Mouse (Mus musculus): ENCODE measurements around the gene Pde7b.

The Pde7b gene

DNA sequence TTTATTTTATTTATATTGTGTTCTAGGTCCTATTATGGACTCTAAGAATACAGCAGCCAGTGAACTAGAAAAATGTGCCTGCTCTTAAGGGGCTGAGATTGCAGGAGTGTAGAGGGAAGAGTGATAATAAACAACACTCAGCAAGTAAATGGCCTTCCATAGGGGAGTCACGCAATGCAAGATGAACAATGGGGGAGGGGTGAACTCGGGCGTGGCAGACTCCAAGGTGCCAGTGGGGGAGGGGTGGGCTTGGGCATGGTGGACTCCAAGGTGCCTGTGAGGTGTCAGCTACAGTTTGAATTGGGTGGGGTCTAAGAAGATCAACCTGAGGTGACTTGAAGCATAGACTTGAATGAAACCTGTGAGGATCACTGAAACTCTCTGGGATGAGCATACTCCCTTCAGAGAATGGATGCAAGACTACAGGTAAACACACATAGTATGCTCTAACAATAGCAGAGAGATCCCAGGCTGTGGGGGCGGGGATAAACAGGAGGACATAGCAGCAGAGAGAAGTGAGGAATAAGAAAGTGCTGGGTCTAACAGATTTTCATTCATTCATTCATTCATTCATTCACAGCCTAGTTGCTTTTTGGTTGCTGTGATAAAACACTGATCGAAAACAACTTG lies 230.9 kb downstream of the Pde7b start:
- no peak for DNase-seq (ENCODE audit: low spot score)

DNA sequence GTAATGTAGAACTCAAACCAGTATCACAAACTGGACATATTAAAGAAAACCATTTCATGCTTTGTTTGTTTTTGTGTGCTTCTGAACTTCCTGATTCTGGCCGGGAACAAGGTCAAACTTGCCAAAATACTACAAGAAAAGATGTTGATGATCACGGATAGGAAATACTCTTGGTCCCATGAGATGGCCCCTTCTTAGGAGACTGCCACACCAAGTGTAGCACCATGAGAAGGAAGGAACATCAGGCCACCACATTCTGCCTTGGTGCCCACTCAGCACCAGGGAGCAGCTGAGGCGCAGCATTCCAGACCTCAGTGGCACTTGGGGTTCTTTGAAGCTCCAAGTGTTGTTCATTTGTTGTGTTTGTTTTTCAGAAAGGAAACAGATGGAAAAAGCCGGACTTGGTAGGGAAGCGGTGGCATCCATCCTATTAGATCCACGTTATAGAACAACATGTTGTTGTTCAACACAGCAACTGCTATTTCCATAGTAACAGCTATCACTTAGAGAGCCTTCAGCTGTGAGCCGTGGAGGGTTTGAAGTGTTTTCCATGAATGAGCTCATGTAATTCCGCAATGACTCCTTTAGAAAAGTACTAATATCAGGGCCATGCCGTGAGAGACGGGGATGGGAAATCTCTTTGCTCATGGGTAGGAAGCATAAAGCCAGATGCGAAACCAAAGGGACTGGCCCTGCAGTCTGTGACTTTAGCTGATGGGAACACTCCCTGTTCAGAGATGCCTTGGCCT lies 232.5 kb downstream of the Pde7b start:
- no peak for DNase-seq (ENCODE audit: low spot score)

DNA sequence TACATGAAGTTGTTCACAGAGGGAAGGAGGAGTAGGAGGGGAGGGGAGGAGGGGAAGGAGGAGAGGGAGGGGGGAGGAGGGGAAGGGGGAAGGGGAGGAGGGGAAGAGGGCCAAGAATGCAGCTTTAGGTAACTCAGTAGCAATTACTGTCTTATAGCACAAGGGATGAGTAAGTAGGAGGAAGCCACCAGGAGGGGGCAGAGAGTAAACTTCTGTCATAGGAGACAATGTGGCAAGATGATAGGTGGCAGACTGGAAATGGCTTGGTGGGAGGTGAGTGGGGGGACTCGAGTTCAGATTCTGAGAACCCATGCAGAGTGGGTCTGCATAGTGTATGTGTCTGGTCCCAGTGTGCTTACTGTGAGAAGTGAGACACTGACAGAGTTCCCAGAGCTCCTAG lies 234.1 kb downstream of the Pde7b start:
- no peak for DNase-seq (ENCODE audit: low spot score)

DNA sequence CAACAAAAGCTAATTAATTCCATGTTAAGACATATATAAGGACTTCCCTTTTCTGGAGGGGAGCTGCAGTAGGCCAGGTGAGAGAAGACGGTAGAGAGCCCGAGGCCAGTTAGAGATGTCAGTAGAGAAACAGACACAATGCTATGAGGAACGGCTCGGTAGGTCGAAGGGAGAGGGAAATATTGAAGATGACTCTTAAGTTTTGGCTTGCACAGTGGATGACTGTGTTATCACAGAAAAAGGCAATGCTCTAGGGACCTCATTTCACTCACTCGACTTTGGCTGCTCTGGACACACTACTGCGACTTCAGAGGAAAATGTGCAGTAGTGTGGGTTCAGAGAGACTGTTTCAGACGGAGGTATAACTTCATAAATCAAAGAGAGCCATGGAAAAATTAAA lies 234.6 kb downstream of the Pde7b start:
- DNase-seq (ENCODE audit: low spot score): no peak

DNA sequence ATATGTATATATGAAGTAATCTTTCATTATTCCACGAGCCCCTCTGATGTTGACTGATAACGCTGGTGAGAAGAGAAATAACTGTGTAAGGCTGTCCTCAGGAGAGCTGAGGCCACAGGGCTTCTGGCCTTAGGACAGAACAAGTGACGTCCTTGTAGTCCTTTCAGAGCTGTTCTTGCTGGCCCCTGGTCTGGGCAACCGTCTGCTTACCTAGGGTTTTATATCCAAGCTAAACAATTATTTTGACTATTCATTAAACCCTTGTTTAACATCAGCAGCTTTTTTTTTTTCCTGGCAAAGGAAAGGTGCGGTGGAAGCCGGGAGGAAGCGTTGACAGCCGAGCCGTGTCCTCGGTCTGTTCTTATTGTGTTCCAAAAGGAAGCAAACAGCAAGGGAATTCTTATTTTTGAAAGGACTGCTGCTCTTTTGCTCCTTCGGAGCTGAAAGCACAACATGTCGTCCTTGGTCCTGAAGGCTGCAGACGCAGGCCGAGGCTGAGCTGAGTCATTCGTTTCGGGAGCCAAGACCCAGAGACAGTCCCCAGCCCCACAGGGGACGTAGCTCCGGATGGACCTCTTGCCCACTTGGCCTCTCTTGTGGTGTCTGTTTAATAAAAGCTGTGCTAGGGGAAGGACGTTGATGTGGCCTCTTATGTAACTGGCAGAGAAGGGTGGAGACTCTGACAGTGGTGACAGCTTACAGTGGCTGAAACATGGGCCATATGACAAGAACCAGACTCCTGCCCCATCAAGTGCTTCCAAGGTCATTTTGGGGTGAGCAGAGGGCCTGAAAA lies 238.2 kb downstream of the Pde7b start:
- DNase-seq (ENCODE audit: low spot score): no peak

DNA sequence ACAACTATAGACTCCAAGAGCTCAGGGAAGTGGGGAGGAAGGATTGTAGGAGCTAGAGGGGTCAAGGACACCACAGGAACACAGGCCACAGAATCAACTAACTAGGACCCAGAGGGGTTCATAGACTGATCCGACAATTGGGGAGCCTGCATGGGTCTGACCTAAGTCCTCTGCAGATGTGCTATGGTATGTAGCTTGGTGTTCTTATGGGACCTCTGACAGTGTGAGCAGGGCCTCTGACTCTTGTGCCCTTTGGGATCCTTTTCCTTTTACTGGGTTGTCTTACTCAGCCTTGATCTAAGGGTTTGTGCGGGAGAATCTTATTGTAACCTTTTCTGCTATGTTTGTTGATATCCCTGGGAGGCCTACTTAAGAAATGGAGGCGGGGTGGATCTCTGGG lies 239.1 kb downstream of the Pde7b start:
- no peak for DNase-seq (ENCODE audit: low spot score)

DNA sequence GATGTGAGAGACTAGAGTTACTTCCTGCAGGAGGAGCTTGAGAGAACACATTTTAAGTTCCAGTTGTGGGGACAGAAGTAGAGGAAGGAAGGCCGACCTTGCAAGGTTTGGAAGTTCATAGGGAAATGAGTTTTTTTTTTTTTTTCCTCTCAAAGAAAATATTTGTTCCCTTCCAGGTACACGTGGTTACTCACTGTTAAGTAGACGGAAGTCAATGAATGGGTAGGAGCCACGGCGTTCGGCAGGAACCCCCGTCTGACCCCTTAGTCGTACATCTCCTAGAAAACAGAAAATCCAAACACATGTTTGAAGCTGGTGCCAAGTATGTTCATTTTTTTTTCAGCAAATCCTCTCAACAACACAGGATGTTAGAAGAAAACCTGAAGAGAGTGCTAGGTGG lies 245.4 kb downstream of the Pde7b start:
- DNase-seq (ENCODE audit: low spot score): no peak

DNA sequence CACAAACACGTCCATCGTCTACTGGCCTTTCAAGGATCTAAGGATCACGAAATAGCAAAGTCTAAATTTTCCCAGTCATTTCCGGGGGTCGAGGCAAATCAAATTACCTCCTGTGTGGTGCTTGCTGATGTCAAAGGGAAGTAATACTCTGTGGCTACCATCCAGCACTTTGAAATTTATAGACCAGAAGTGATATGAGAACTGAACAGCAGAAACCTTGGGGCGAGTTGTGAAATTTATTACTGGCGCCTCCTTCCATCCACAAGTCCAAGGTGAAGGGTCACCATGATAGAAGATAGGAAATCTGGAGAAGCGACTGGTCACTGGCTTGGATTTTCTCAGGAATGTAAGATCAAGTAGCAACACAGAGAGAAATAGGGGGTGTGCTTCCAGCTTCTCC lies 246.4 kb downstream of the Pde7b start:
- DNase-seq (ENCODE audit: low spot score): no peak

DNA sequence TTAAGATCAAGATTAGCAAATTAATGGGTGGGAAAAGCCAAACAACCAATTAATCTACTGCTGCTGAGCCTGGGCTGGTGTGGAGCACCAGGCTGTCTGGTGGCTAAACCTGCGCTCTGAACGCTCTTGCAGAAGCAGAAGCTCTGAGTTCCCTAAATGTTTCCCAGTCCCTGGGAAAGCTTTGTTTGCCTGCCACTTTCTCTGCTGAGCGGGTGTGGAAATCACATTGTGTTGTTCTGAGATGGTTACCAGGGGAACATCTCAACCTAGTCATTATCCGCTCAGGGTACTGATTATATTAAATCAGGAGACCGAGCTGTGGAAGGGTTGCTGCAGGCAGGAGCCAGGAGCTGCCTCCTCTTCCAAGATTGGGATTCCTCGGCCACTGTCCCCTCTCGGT lies 250.0 kb downstream of the Pde7b start:
- no peak for DNase-seq (ENCODE audit: low spot score)

DNA sequence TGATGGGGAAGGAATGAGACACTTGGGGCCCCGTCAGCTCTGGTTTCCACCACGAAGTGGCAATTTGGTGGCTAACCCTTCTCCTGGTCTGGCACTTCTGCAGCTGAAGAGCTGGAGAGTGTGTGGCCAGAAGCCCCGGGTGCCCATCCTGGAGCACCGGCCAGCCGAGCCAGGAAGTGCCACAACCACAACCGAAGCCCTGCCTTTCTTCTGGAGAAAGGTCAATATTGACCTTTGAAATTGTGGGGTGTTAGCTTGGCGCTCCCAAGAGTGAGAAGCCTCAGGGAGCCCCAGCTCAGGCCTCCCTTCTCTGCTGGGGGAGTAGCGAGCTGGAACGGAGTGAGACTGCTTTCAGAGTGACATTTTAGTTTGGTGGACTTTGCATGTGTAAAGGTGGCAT lies 250.8 kb downstream of the Pde7b start:
- no peak for DNase-seq (ENCODE audit: low spot score)

DNA sequence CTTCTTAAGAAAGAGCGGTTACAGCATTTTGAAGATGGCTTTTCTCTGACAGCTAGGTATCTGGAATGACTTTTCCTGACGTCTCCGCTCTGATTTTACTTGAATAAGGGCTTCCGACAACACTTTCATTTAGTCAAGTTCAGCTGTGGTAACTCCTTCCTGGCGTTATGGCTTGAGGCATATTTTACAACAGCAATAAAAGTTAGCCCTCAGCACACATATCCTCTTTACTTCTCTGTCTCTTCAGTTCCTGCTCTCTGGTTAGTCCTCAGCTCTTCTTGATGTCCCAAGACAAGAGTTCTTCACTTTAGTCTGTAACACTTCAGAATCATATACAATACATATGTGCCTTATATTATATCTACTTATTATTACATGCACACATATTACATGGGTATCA lies 251.4 kb downstream of the Pde7b start:
- DNase-seq (ENCODE audit: low spot score): no peak

DNA sequence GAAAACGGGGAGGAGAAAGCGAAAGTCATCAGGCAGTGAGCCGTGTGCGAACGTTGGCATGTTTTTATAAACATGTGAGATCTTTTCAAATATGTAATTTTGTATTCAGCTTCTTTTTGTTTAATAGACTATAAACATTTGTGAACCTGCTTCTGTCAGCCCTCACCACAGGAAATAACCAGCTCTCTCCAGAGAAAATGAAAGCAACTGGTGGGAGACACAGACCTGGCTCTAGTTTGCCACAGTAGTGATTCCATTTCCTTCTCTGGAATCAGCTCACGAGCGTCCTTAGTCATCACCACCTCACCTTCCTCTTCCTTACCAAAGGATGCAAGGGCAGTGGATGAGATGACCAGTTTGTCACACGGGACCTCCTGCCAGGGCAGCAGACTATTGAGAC lies 252.9 kb downstream of the Pde7b start:
- no peak for DNase-seq (ENCODE audit: low spot score)

DNA sequence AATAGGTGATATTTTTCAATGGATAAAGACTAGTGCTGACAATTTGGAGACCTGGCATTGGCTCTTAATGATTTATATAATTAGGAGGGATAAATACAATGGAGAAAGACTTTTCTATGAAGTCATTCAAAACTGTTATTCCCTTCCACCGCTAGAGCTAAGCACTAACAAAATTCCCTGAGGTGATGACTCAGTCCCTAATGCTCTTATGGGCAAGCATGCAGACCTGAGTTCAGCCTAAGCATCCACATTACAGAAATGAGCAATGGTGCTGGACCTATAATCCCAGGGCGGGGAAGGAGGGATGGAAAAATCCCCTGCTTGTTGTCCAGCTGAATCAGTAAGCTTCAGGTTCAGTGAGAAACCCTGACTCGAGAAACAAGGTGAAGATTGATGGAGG lies 260.2 kb downstream of the Pde7b start:
- DNase-seq (ENCODE audit: low spot score): no peak

DNA sequence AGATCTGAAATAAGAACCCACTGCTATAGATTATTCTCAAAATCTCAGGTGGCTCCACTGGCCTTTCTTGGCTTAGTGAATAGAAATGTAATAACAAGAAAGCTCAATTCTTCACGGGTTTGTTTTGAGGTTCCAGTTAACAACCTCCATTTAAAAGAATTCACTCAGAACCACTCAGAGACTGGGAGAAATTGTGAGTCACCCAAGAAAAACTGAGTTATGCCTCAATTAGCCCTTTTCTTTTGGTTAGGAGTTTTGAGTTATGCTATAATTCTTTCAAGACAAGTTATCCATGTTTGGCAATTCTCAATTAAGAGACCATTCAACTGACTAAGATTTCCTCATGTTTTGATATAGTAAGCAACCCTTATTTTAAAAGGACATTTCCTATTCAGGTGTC lies 260.9 kb downstream of the Pde7b start:
- DNase-seq (ENCODE audit: low spot score): no peak

DNA sequence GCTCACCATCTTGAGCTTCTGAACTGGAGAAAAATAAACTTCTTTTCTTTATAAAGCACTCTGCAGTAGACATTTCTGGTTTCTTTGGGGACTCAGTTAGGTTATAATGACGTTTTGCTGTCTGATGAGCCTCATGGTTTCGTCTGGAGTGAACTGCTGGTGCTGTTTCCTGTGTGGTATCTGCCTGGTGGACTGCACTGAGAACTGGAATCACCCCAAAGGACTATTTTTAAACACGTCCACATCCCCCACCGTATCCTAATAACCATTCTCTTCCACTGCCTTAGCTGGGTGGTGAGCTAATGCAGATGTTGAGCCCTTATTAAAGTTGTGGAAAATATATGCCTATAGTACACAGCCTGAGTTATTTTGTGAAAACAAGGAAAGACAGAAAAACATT lies 262.3 kb downstream of the Pde7b start:
- no peak for DNase-seq (ENCODE audit: low spot score)

DNA sequence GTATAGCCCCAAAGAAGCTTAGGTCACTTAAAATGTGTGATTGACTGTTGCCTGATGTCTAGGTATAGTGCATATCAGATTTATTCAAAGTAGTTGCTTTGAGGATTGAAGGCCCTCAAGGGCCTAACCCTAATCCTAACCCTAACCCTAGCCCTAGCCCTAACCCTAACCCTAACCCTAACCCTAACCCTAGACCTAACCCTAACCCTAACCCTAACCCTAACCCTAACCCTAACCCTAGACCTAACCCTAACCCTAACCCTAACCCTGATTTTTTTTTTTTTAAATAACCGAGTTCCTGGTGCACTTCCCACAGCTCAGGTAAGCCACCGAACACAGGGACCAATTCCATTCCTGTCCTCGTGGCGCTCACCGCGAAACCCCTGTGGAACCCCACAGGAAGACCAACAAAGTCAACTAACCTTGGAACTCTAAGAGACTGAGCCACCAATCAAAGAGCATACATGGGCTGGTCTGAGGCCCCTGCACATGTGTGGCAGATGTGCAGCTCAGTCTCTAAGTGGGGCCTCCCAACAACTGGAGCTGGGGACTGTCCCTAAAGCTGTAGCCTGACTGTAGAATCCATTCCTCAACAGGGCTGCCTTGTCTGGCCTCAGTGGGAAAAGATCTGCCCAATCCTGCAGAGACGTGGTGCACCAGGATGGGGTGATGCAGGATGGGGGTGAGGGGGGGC lies 265.1 kb downstream of the Pde7b start:
- no peak for DNase-seq (ENCODE audit: low spot score)

DNA sequence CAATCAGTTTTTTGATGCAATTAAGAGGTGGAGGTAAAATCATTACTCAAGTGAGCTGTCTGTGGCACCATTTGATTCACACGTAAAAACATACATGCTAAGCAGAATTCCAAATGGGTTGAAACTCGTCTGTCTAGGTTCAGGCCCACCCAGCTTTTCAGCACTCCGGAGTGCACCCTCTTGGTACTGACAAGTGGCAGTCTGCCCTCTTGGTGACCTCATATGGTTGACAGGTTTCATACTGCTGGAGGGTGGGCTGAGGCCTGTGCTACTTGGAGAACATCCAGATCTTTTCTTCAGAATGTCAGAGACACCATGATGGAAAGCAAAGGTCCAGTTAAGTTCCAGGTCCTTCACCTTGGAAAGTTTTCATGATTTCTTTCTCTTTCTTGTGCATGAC lies 265.7 kb downstream of the Pde7b start:
- no peak for DNase-seq (ENCODE audit: low spot score)

DNA sequence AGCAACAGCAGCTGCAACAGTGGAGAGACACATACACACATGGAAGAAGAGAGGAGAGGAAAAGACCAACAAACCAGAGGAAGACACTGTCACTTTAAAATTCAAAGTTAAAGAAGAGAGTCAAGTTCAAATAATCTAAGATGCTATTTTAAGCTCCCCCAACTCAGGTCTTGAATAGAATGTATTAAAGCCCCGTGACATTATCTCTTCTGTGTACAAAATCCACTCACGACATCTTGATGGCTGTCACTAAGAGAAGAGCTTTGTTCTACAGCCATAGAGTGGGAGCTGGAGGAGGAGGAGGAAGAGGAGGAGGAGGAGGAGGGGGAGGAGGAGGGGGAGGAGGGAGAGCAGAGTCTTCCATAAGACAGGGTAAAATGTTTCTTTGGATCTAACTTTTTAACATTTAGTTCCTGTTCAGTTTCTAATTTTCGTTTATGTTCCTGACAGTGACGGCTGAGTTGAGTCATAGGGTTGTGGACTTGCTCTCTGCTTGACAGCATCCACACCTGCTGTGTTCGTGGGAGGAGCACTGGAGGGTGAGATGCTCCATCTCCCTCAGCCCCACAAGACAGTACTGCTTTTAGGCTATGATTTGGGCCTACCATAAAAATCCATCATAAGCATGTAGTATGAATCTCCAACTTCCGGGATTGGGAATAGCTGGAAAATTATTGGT lies 270.4 kb downstream of the Pde7b start:
- DNase-seq (ENCODE audit: low spot score): no peak

DNA sequence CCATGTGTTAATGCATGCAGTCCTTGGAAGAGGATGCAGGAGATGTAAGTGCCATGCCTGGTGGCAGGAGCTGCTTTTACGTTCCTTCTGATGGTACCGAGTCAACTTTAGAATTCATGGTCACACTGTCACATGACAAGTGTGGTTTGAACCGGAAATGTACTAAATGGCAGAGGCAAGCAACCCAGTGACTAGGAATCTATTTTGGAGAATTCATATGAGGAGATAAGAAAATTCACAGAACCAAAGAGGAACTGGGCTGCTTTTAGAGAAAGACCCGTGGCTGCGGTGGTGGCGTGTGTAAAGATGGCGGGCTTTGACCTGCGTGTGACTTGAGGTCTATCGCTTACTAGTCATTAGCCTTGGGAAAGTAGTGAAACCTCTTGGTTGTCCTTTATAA lies 287.4 kb downstream of the Pde7b start:
- no peak for DNase-seq (ENCODE audit: low spot score)

DNA sequence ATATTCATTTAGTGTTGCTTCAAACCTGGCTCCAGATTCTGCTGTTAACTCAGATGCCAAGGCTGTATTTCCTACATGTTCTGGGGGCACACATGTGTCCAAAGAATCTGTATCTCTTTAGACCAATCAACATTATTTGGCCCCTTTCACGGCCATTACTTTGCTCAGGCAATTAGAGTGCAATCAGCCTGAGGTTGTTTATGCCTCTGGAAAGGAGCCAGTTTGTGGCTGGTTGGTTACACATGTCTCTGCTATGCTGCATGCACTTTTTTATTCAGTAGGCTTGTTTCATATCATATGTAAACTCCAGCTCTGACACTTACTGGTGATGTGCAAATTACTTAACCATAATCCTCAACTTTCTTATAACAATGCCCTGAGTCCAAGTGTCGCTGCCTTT lies 287.9 kb downstream of the Pde7b start:
- no peak for DNase-seq (ENCODE audit: low spot score)

DNA sequence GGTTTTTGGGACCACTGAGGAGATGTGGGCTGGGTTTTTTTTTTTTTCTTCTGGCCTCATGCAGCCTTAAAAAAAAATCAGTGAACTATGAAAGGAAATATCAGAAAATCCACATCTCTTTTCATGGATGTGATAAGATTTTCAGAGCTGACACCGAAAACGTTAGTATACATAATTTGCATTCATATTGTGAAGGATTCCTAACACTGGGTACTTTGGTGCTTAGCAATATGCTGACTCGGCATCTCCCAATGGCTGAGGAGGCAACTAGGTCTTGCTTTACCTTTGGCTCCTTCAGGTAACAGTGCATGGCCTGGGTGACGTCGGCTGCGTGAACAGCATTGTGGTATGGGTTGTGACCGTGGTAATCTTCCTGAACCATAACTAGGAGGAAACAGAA lies 289.0 kb downstream of the Pde7b start:
- no peak for DNase-seq (ENCODE audit: low spot score)

DNA sequence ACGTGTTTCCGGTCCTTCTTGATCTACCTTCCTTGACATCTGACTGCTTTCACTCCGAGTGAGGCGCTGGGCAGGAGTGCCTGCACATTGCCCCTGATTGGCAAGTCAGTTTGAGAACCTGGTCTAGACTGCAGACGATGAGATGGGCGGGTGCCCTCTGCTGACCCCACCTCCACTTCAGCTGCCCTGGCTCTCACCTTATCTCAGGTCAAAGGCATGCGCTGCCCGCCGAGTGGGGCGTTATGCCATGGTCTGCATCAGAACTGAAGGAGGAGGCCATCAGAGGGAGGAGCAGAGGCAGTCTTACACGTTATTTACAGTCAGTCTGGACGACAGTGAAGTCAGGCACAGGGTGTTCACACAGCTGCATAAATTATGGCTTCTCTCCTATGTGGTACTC lies 293.5 kb downstream of the Pde7b start:
- DNase-seq (ENCODE audit: low spot score): no peak

All from ovary, postnatal 10 days (tissue).